Mouse (Mus musculus) MEL (cell line): ENCODE data around the gene Xlr4c. TPM values are rescaled to one million over a fixed set of nuclear protein-coding genes. Genes with fewer than 3 reads are reported as not detected.
"Not testable (repeated sequence)": the region's sequence is repeated elsewhere in the genome, so short reads cannot be mapped to it uniquely, and the experiment has no call there.

Source experiments
- DNase-seq: peaks from one replicate; pipeline ENCODE4 v3.0.0; 2011; ENCODE audit warnings: low read depth, low spot score
- H3K27ac ChIP-seq: 2 replicates; pipeline ENCODE4 v1.5.1; 2012; ENCODE audit warnings: low read depth, mild to moderate bottlenecking, control low read depth, low read length, moderate library complexity; ENCODE audit not compliant: control insufficient read depth
- H3K27me3 ChIP-seq, 2 experiments: fragments of 150-350 bp in 1 of 2; sonication (generic) in 1 of 2; 2 replicates each; pipeline ENCODE4 v1.6.1; 2012; ENCODE audit warnings: low read length in 2 of 2, mild to moderate bottlenecking in 2 of 2, improper control_type of control experiment in 1 of 2, moderate library complexity in 1 of 2; ENCODE audit not compliant: insufficient read depth in 2 of 2, control insufficient read depth in 1 of 2
- H3K36me3 ChIP-seq, 2 experiments: 2 replicates each; pipeline ENCODE4 v1.6.1; 2012 to 2014; ENCODE audit warnings: low read length in 2 of 2, improper control_type of control experiment in 1 of 2, inconsistent platforms in 1 of 2, mild to moderate bottlenecking in 1 of 2; ENCODE audit not compliant: insufficient read depth in 2 of 2, control insufficient read depth in 1 of 2
- H3K4me1 ChIP-seq, 2 experiments: fragments of 150-350 bp in 1 of 2; sonication (generic) in 1 of 2; 2 replicates each; pipeline ENCODE4 v1.6.1; 2012; ENCODE audit warnings: low read length in 2 of 2, improper control_type of control experiment in 1 of 2, mild to moderate bottlenecking in 1 of 2; ENCODE audit not compliant: insufficient read depth in 2 of 2, control insufficient read depth in 1 of 2
- H3K4me3 ChIP-seq, 2 experiments: fragments of 150-350 bp in 1 of 2; sonication (generic) in 1 of 2; 2 replicates each; pipeline ENCODE4 v1.5.1; 2012; ENCODE audit warnings: low read depth in 2 of 2, low read length in 2 of 2, mild to moderate bottlenecking in 2 of 2, moderate library complexity in 2 of 2, control low read depth in 1 of 2, improper control_type of control experiment in 1 of 2; ENCODE audit not compliant: control insufficient read depth in 1 of 2, insufficient read depth in 1 of 2
- H3K79me2 ChIP-seq: 2 replicates; pipeline ENCODE4 v1.6.1; 2012; ENCODE audit warnings: mild to moderate bottlenecking, low read length, moderate library complexity; ENCODE audit not compliant: control insufficient read depth, poor library complexity, insufficient read depth
- H3K9ac ChIP-seq: 2 replicates; pipeline ENCODE4 v1.6.1; 2012; ENCODE audit warnings: low read depth, mild to moderate bottlenecking, control low read depth, low read length, moderate library complexity; ENCODE audit not compliant: control insufficient read depth, poor library complexity, severe bottlenecking
- H3K9me3 ChIP-seq: fragments of 150-350 bp; sonication (generic); replicated peaks from 2 replicates; pipeline ENCODE4 v1.6.1; 2012; ENCODE audit warnings: mild to moderate bottlenecking, low read length, improper control_type of control experiment, moderate library complexity; ENCODE audit not compliant: insufficient read depth
- CHD2 ChIP-seq: IDR thresholded peaks from 2 replicates; pipeline ENCODE4 v1.6.1; 2011; ENCODE audit warnings: low read length, improper control_type of control experiment
- HCFC1 ChIP-seq: IDR thresholded peaks from 2 replicates; pipeline ENCODE4 v1.6.1; 2012; ENCODE audit warnings: low read depth, mild to moderate bottlenecking, inconsistent platforms, low read length, improper control_type of control experiment, moderate library complexity
- NELFE ChIP-seq: IDR thresholded peaks from 2 replicates; pipeline ENCODE4 v1.6.1; 2011; ENCODE audit warnings: low read depth, low read length, improper control_type of control experiment
- NRF1 ChIP-seq: IDR thresholded peaks from 2 replicates; pipeline ENCODE4 v1.6.1; 2014; ENCODE audit warnings: low read depth, mild to moderate bottlenecking, inconsistent platforms, low read length, improper control_type of control experiment, moderate library complexity; ENCODE audit not compliant: poor library complexity, insufficient read depth, severe bottlenecking
- polyA plus RNA-seq, 2 experiments: library from polyadenylated mRNA; stranded (reverse) in 1 of 2; unstranded in 1 of 2; fragments of >175 nt in 1 of 2; fragments of >200 nt in 1 of 2; gene quantifications; 2 replicates each; pipeline versions ENCODE4 v1.2.1 to v1.2.4; 2012; ENCODE audit warnings: low replicate concordance in 2 of 2, low read depth in 1 of 2; ENCODE audit not compliant: insufficient read length in 2 of 2, insufficient read depth in 1 of 2, missing spikeins in 1 of 2
- total RNA-seq: library from RNA; depleted of rRNA; stranded (reverse); fragments of 300-350 nt; gene quantifications from 2 replicates; pipeline ENCODE4 v1.2.3, GENCODE M21; 2012; rRNA removed

Gene Xlr4c
- total and polyA plus RNA-seq, 3 experiments: 18.6 to 37.4 TPM; not detected in 1

- not testable (repeated sequence) for H3K9me3 ChIP-seq, H3K36me3 ChIP-seq, H3K27me3 ChIP-seq, H3K79me2 ChIP-seq, H3K27ac ChIP-seq, H3K4me1 ChIP-seq
- DNase-seq: peak; percentile 89
- peak within 1 kb of the TSS; percentile 55 to 79 for H3K4me3 ChIP-seq
- TF ChIP-seq NRF1: peak; percentile 74
- TF ChIP-seq CHD2: peak; percentile 19; the same call in 1 of the 2 replicates
- TF ChIP-seq HCFC1: peak; percentile 59; the same call in 1 of the 2 replicates
- TF ChIP-seq NELFE: peak; percentile 27; the same call in 1 of the 2 replicates
- H3K9ac ChIP-seq: peak within 1 kb of the TSS; percentile 64
Measured at GRCm38 (mm10) chrX:73191934-73192333, 51.0 kb downstream of the Xlr4c start, which contains the start of gene Xlr3b. Gene Xlr3b (plus strand): TSS chrX:73192207.

Other genes starting within 250 kb of the Xlr4c start
- gene Pnma5, start 206.0 kb downstream of the Xlr4c start, total RNA-seq: 0.08 and 0.10 TPM in 2 replicates
- under 1 TPM in 1 of 2 experiments, not detected in 1; 0.11 TPM for gene Pnma5, start 206.0 kb downstream of the Xlr4c start, polyA plus RNA-seq
- not detected in 2 replicates for gene Pnma3, start 178.3 kb downstream of the Xlr4c start, total RNA-seq
- gene Pnma3, start 178.3 kb downstream of the Xlr4c start, polyA plus RNA-seq: not detected
- gene Xlr4a, start 160.7 kb downstream of the Xlr4c start, total RNA-seq: 0.19 TPM in 1 of 2 replicates, not detected in the other
- gene Xlr4a, start 160.7 kb downstream of the Xlr4c start, polyA plus RNA-seq: under 1 TPM in 1 of 2 experiments, not detected in 1; 0.29 TPM
- gene Xlr3a, start 146.0 kb downstream of the Xlr4c start, total RNA-seq: 76.4 and 94.5 TPM in 2 replicates
- gene Xlr3a, start 146.0 kb downstream of the Xlr4c start, polyA plus RNA-seq: 100 to 1,000 TPM in 1 of 2 experiments, not detected in 1; 161 TPM
- gene Gm14685, start 126.1 kb downstream of the Xlr4c start, total RNA-seq: not detected in 2 replicates
- gene Gm14685, start 126.1 kb downstream of the Xlr4c start, polyA plus RNA-seq: not detected
- not detected in 2 replicates for gene Xlr5b, start 94.3 kb downstream of the Xlr4c start, total RNA-seq
- gene Xlr5b, start 94.3 kb downstream of the Xlr4c start, polyA plus RNA-seq: not detected
- not detected in 2 replicates for gene DXBay18, start 93.7 kb downstream of the Xlr4c start, total RNA-seq
- not detected for gene DXBay18, start 93.7 kb downstream of the Xlr4c start, polyA plus RNA-seq
- gene Spin2d, start 66.1 kb downstream of the Xlr4c start, total RNA-seq: not detected in 2 replicates
- gene Spin2d, start 66.1 kb downstream of the Xlr4c start, polyA plus RNA-seq: not detected
- 22.4 and 23.8 TPM in 2 replicates for gene Xlr3b, start 50.9 kb downstream of the Xlr4c start, total RNA-seq
- gene Xlr3b, start 50.9 kb downstream of the Xlr4c start, polyA plus RNA-seq: 10 to 100 TPM in 1 of 2 experiments, not detected in 1; 16.5 TPM
- 37.4 and 44.4 TPM in 2 replicates for gene Xlr4b, start 28.8 kb downstream of the Xlr4c start, total RNA-seq
- gene Xlr4b, start 28.8 kb downstream of the Xlr4c start, polyA plus RNA-seq: 10 to 100 TPM in 1 of 2 experiments, not detected in 1; 43.2 TPM
- gene F8a, start 14.8 kb downstream of the Xlr4c start, total RNA-seq: 3.3 and 3.4 TPM in 2 replicates
- 1 to 10 TPM in 1 of 2 experiments, not detected in 1; 6.0 TPM for gene F8a, start 14.8 kb downstream of the Xlr4c start, polyA plus RNA-seq
- 68.4 and 78.0 TPM in 2 replicates for gene Xlr3c, start 22.3 kb upstream of the Xlr4c start, total RNA-seq
- 100 to 1,000 TPM in 1 of 2 experiments, 10 to 100 TPM in 1; 73.5 to 162 TPM for gene Xlr3c, start 22.3 kb upstream of the Xlr4c start, polyA plus RNA-seq
- not detected in 2 replicates for gene Xlr5a, start 49.8 kb upstream of the Xlr4c start, total RNA-seq
- gene Xlr5a, start 49.8 kb upstream of the Xlr4c start, polyA plus RNA-seq: not detected
- not detected in 2 replicates for gene Xlr5c, start 49.8 kb upstream of the Xlr4c start, total RNA-seq
- gene Xlr5c, start 49.8 kb upstream of the Xlr4c start, polyA plus RNA-seq: not detected
- not detected in 2 replicates for gene Gm45015, start 93.7 kb upstream of the Xlr4c start, total RNA-seq
- gene Gm45015, start 93.7 kb upstream of the Xlr4c start, polyA plus RNA-seq: not detected
- 4.5 and 4.8 TPM in 2 replicates for gene Zfp275, start 99.5 kb upstream of the Xlr4c start, total RNA-seq
- 1 to 10 TPM in 1 of 2 experiments, not detected in 1; 5.9 TPM for gene Zfp275, start 99.5 kb upstream of the Xlr4c start, polyA plus RNA-seq
- gene Gm18336, start 155.6 kb upstream of the Xlr4c start, total RNA-seq: 0.04 TPM in 1 of 2 replicates, not detected in the other
- gene Gm18336, start 155.6 kb upstream of the Xlr4c start, polyA plus RNA-seq: not detected
- gene Zfp92, start 168.0 kb upstream of the Xlr4c start, total RNA-seq: not detected in 2 replicates
- not detected for gene Zfp92, start 168.0 kb upstream of the Xlr4c start, polyA plus RNA-seq
- not detected in 2 replicates for gene Trex2, start 192.2 kb upstream of the Xlr4c start, total RNA-seq
- not detected for gene Trex2, start 192.2 kb upstream of the Xlr4c start, polyA plus RNA-seq
- gene Haus7, start 215.9 kb upstream of the Xlr4c start, total RNA-seq: 19.7 and 24.0 TPM in 2 replicates
- gene Haus7, start 215.9 kb upstream of the Xlr4c start, polyA plus RNA-seq: 10 to 100 TPM in 1 of 2 experiments, not detected in 1; 27.9 TPM
- not detected in 2 replicates for gene Bgn, start 240.5 kb upstream of the Xlr4c start, total RNA-seq
- not detected for gene Bgn, start 240.5 kb upstream of the Xlr4c start, polyA plus RNA-seq